Mouse (Mus musculus) lung, postnatal 0 days (tissue): Measurements from ENCODE around the gene Tex19.2. TPM values are rescaled to one million over a fixed set of nuclear protein-coding genes. Genes with fewer than 3 reads are reported as not detected.

Experiments
- ATAC-seq: fragments of 200-750 bp; cut with Nextera tagmentation; 2 replicates; pipeline ENCODE4 v1.8.0; 2017; ENCODE audit warnings: moderate library complexity
- DNase-seq: peaks from one replicate; pipeline ENCODE4 v3.0.0-alpha.2; 2016; ENCODE audit warnings: low spot score
- H3K27ac ChIP-seq: fragments of 300-500 bp; sonication (generic); 2 replicates; pipeline ENCODE4 v1.5.1; 2014; ENCODE audit warnings: antibody characterized with exemption, mild to moderate bottlenecking, low read length, mixed read lengths
- H3K27me3 ChIP-seq: fragments of 300-500 bp; sonication (generic); replicated peaks from 2 replicates; pipeline ENCODE4 v1.6.1; 2014; ENCODE audit warnings: low read length, mixed read lengths; ENCODE audit not compliant: insufficient read depth
- H3K36me3 ChIP-seq: fragments of 300-500 bp; sonication (generic); 2 replicates; pipeline ENCODE4 v1.6.1; 2014; ENCODE audit warnings: low read length, mixed read lengths; ENCODE audit not compliant: insufficient read depth
- H3K4me1 ChIP-seq: fragments of 300-500 bp; sonication (generic); 2 replicates; pipeline ENCODE4 v1.6.1; 2014; ENCODE audit warnings: antibody characterized with exemption, low read depth, low read length, mixed read lengths; ENCODE audit not compliant: insufficient read depth
- H3K4me2 ChIP-seq: fragments of 300-500 bp; sonication (generic); replicated peaks from 2 replicates; pipeline ENCODE4 v1.6.1; 2014; ENCODE audit warnings: low read depth, mild to moderate bottlenecking, low read length, moderate library complexity, mixed read lengths
- H3K4me3 ChIP-seq: fragments of 300-500 bp; sonication (generic); 2 replicates; pipeline ENCODE4 v1.5.1; 2014; ENCODE audit warnings: low read depth, low read length
- H3K9ac ChIP-seq: fragments of 300-500 bp; sonication (generic); replicated peaks from 2 replicates; pipeline ENCODE4 v1.6.1; 2014; ENCODE audit warnings: low read depth, mild to moderate bottlenecking
- H3K9me3 ChIP-seq: fragments of 300-500 bp; sonication (generic); 2 replicates; pipeline ENCODE4 v1.6.1; 2016; ENCODE audit warnings: low read length, mixed read lengths
- CTCF ChIP-seq: IDR thresholded peaks from 2 replicates; pipeline ENCODE4 v1.5.1; 2016; ENCODE audit warnings: antibody characterized with exemption, mild to moderate bottlenecking
- EP300 ChIP-seq: IDR thresholded peaks from 2 replicates; pipeline ENCODE4 v1.6.1; 2016; ENCODE audit warnings: antibody characterized with exemption, mild to moderate bottlenecking, control low read depth
- WGBS: fragments of 180-500 bp; shearing (Covaris S2); extraction: QIAGEN DNeasy Blood & Tissue Kit; methylation state at CpG from one replicate; pipeline ENCODE4 v1.1.7; 2014; 5-methylcytosine and 5-hydroxymethylcytosine counted together
- polyA plus RNA-seq: library from polyadenylated mRNA; unstranded; fragments of >200 nt; fragmentation: Nextera tagmentation; extraction: Ambion mirVana; gene quantifications from 2 replicates; pipeline ENCODE4 v1.2.1, GENCODE M21; 2015

Tex19.2 gene
- polyA plus RNA-seq, 1 experiment from 2014 or later: not detected

GRCm38 (mm10) chr11:121121151-121121550 lies 2.7 kb upstream of the Tex19.2 start:
- ATAC-seq (peak; percentile 55), DNase-seq (peak; percentile 79)
- no peak overlapping the region for H3K27ac ChIP-seq
- no peaks in the 10 kb centered on the region for H3K36me3 ChIP-seq
- H3K9ac ChIP-seq: no peak overlapping the region
- TF ChIP-seq CTCF (no peak), EP300 (no peak)
- H3K4me3 ChIP-seq: no peak overlapping the region
- H3K27me3 ChIP-seq: no peaks in the 10 kb centered on the region
- H3K4me2 ChIP-seq: no peak overlapping the region
- WGBS: 23% methylated on average over 3 of the region's 3 CpGs
- H3K4me1 ChIP-seq: no peaks in the 10 kb centered on the region
- H3K9me3 ChIP-seq: no peaks in the 10 kb centered on the region

GRCm38 (mm10) chr11:121118106-121118505 lies 371 bp downstream of the Tex19.2 start:
- WGBS: 89% methylated on average over 18 of the region's 18 CpGs
- no peak overlapping the region for H3K4me2 ChIP-seq
- no peak overlapping the region for H3K9ac ChIP-seq
- no peak overlapping the region for H3K4me3 ChIP-seq
- no peak for ATAC-seq
- no peak for DNase-seq
- H3K27me3 ChIP-seq: no peaks in the 10 kb centered on the region
- no peaks in the 10 kb centered on the region for H3K4me1 ChIP-seq
- TF ChIP-seq EP300 (no peak), CTCF (no peak)
- H3K36me3 ChIP-seq: no peaks in the 10 kb centered on the region
- H3K27ac ChIP-seq: no peak overlapping the region
- no peaks in the 10 kb centered on the region for H3K9me3 ChIP-seq

- Histone ChIP-seq H3K9me3 (no peaks in the 10 kb centered on the region), H3K4me2 (no peak overlapping the region), H3K36me3 (no peaks in the 10 kb centered on the region), H3K27ac (no peak overlapping the region), H3K9ac (no peak overlapping the region), H3K27me3 (no peaks in the 10 kb centered on the region), H3K4me1 (peaks cover 5% of the 10 kb centered on the region), H3K4me3 (no peak overlapping the region)
- 61% methylated on average over 5 of the region's 5 CpGs for WGBS
- no peak for ATAC-seq
- TF ChIP-seq EP300 (no peak), CTCF (no peak)
- no peak for DNase-seq
Observed at GRCm38 (mm10) chr11:121112091-121112775, 6.2 kb downstream of the Tex19.2 start.

- H3K4me2 ChIP-seq: no peak overlapping the region
- H3K27me3 ChIP-seq: no peaks in the 10 kb centered on the region
- no peaks in the 10 kb centered on the region for H3K9me3 ChIP-seq
- no peak for DNase-seq
- H3K4me1 ChIP-seq: peaks cover 5% of the 10 kb centered on the region
- no peak overlapping the region for H3K4me3 ChIP-seq
- H3K9ac ChIP-seq: no peak overlapping the region
- ATAC-seq: no peak
- H3K27ac ChIP-seq: no peak overlapping the region
- no peak for TF ChIP-seq EP300
- TF ChIP-seq CTCF: no peak
- WGBS: 75% methylated on average over 1 of the region's 1 CpGs
- H3K36me3 ChIP-seq: no peaks in the 10 kb centered on the region
Observed at GRCm38 (mm10) chr11:121111601-121112000, 6.9 kb downstream of the Tex19.2 start.

GRCm38 (mm10) chr11:121111051-121111450 lies 7.4 kb downstream of the Tex19.2 start:
- Histone ChIP-seq H3K4me3 (no peak overlapping the region), H3K4me1 (peaks cover 5% of the 10 kb centered on the region), H3K36me3 (no peaks in the 10 kb centered on the region), H3K4me2 (no peak overlapping the region), H3K27ac (no peak overlapping the region), H3K27me3 (no peaks in the 10 kb centered on the region), H3K9me3 (no peaks in the 10 kb centered on the region), H3K9ac (no peak overlapping the region)
- no peak for ATAC-seq
- no peak for DNase-seq
- TF ChIP-seq EP300 (no peak), CTCF (no peak)
- WGBS: 75% methylated on average over 3 of the region's 3 CpGs

GRCm38 (mm10) chr11:121109986-121110385 lies 8.5 kb downstream of the Tex19.2 start:
- DNase-seq: peak; percentile 75
- TF ChIP-seq EP300: no peak
- TF ChIP-seq CTCF: no peak
- peak; percentile 61; the same call in 1 of the 2 replicates for ATAC-seq
- Histone ChIP-seq H3K27ac (no peak overlapping the region), H3K36me3 (no peaks in the 10 kb centered on the region), H3K4me2 (no peak overlapping the region), H3K27me3 (no peaks in the 10 kb centered on the region), H3K9ac (no peak overlapping the region), H3K9me3 (no peaks in the 10 kb centered on the region), H3K4me3 (no peak overlapping the region), H3K4me1 (peaks cover 5% of the 10 kb centered on the region)
- 4% methylated on average over 2 of the region's 2 CpGs for WGBS
